Mouse (Mus musculus) heart, postnatal 0 days (tissue): ENCODE data around the gene Iqcf4.

ENCODE experiments used
- CTCF ChIP-seq: IDR thresholded peaks from 2 replicates; pipeline ENCODE4 v1.5.1; 2016; ENCODE audit warnings: antibody characterized with exemption, control low read depth, low read depth
- EP300 ChIP-seq: IDR thresholded peaks from 2 replicates; pipeline ENCODE4 v1.6.1; 2016; ENCODE audit warnings: antibody characterized with exemption, low read depth

DNA sequence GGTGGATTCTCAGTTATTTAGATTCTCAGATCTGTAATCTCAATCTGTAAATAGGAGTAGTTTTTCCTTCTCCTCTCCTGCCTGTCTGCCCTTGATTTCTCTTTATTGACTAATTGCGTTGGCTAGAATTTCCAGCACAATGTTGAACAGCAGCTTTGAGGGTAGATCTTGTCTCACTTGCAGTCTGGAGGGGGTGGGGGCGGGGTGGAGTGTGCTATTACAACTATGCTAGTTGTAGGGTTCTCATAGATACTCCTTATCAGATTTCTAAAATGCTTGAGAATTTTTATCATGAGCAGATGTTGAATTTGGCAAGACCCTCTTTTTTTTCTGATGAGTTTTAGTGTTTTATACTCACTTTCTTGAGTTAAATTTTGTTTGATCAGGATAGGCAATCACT, 51.4 kb downstream of the Iqcf4 start:
- TF ChIP-seq EP300 (no peak), CTCF (no peak)
